Mouse (Mus musculus) heart, postnatal 0 days (tissue): Measurements from ENCODE around the gene Prkcsh. TPM values are rescaled to one million over a fixed set of nuclear protein-coding genes. Genes with fewer than 3 reads are reported as not detected.

Experiments
- ATAC-seq: fragments of 200-750 bp; cut with Nextera tagmentation; 2 replicates; pipeline ENCODE4 v1.8.0; 2017; ENCODE audit warnings: low read depth, moderate number of reproducible peaks, moderate library complexity; ENCODE audit not compliant: insufficient read depth
- DNase-seq: peaks from one replicate; pipeline ENCODE4 v3.0.0-alpha.2; 2016; ENCODE audit warnings: low spot score
- H3K27ac ChIP-seq: fragments of 300-500 bp; sonication (generic); 2 replicates; pipeline ENCODE4 v1.5.1; 2014; ENCODE audit warnings: low read depth, mild to moderate bottlenecking
- H3K27me3 ChIP-seq: fragments of 300-500 bp; sonication (generic); 2 replicates; pipeline ENCODE4 v1.6.1; 2014; ENCODE audit warnings: low read length, mixed read lengths; ENCODE audit not compliant: control insufficient read depth, insufficient read depth
- H3K36me3 ChIP-seq: fragments of 300-500 bp; sonication (generic); replicated peaks from 2 replicates; pipeline ENCODE4 v1.6.1; 2014; ENCODE audit warnings: low read length, mixed read lengths; ENCODE audit not compliant: control insufficient read depth, insufficient read depth
- H3K4me1 ChIP-seq: fragments of 300-500 bp; sonication (generic); 2 replicates; pipeline ENCODE4 v1.6.1; 2014; ENCODE audit warnings: antibody characterized with exemption; ENCODE audit not compliant: control insufficient read depth, insufficient read depth
- H3K4me2 ChIP-seq: fragments of 300-500 bp; sonication (generic); 2 replicates; pipeline ENCODE4 v1.6.1; 2014; ENCODE audit warnings: low read depth, mild to moderate bottlenecking, low read length, moderate library complexity
- H3K4me3 ChIP-seq: fragments of 300-500 bp; sonication (generic); 2 replicates; pipeline ENCODE4 v1.5.1; 2014; ENCODE audit warnings: low read depth, low read length
- H3K9ac ChIP-seq: fragments of 300-500 bp; sonication (generic); replicated peaks from 2 replicates; pipeline ENCODE4 v1.6.1; 2014; ENCODE audit warnings: low read depth, low read length, mixed read lengths
- H3K9me3 ChIP-seq: fragments of 300-500 bp; sonication (generic); replicated peaks from 2 replicates; pipeline ENCODE4 v1.6.1; 2016; ENCODE audit warnings: low read length; ENCODE audit not compliant: control insufficient read depth
- CTCF ChIP-seq: IDR thresholded peaks from 2 replicates; pipeline ENCODE4 v1.5.1; 2016; ENCODE audit warnings: antibody characterized with exemption, control low read depth, low read depth
- EP300 ChIP-seq: IDR thresholded peaks from 2 replicates; pipeline ENCODE4 v1.6.1; 2016; ENCODE audit warnings: antibody characterized with exemption, low read depth
- WGBS: fragments of 180-500 bp; shearing (Covaris S2); extraction: QIAGEN DNeasy Blood & Tissue Kit; methylation state at CpG from one replicate; pipeline ENCODE4 v1.1.7; 2014; 5-methylcytosine and 5-hydroxymethylcytosine counted together
- polyA plus RNA-seq: library from polyadenylated mRNA; unstranded; fragments of >200 nt; fragmentation: Nextera tagmentation; extraction: Ambion mirVana; gene quantifications from 2 replicates; pipeline ENCODE4 v1.2.1, GENCODE M21; 2015
- total RNA-seq: library from RNA; depleted of rRNA; stranded (reverse); fragments of >200 nt; gene quantifications from 2 replicates; pipeline ENCODE4 v1.2.3, GENCODE M21; 2014; ENCODE audit warnings: low replicate concordance

Gene Prkcsh
- total and polyA plus RNA-seq, 2 experiments from 2014 or later, result 34.6 to 49.0 TPM

GRCm38 (mm10) chr9:21958372-21958771 is 44.2 kb upstream of the Prkcsh start:
- Histone ChIP-seq H3K4me1 (peaks cover 28% of the 10 kb centered on the region), H3K4me3 (no peak overlapping the region), H3K9ac (no peak overlapping the region), H3K27ac (no peak overlapping the region), H3K36me3 (no peaks in the 10 kb centered on the region), H3K9me3 (no peaks in the 10 kb centered on the region), H3K4me2 (no peak overlapping the region), H3K27me3 (peaks cover 25% of the 10 kb centered on the region)
- WGBS, result 54% methylated on average over 5 of the region's 5 CpGs
- no peak for TF ChIP-seq CTCF
- TF ChIP-seq EP300, result no peak
- ATAC-seq, result no peak
- no peak for DNase-seq

- H3K9ac ChIP-seq, result no peak overlapping the region
- H3K9me3 ChIP-seq, result no peaks in the 10 kb centered on the region
- peaks cover 30% of the 10 kb centered on the region for H3K4me1 ChIP-seq
- TF ChIP-seq CTCF (no peak), EP300 (no peak)
- no peak overlapping the region for H3K4me3 ChIP-seq
- no peaks in the 10 kb centered on the region for H3K36me3 ChIP-seq
- H3K27ac ChIP-seq, result no peak overlapping the region
- peaks cover 25% of the 10 kb centered on the region for H3K27me3 ChIP-seq
- WGBS, result 90% methylated on average over 7 of the region's 7 CpGs
- ATAC-seq (no peak), DNase-seq (no peak)
- no peak overlapping the region for H3K4me2 ChIP-seq
Measured at GRCm38 (mm10) chr9:21959244-21959643, 43.4 kb upstream of the Prkcsh start.

GRCm38 (mm10) chr9:21960135-21960534 is 42.5 kb upstream of the Prkcsh start:
- Histone ChIP-seq H3K9me3 (no peaks in the 10 kb centered on the region), H3K4me1 (peaks cover 30% of the 10 kb centered on the region), H3K27ac (no peak overlapping the region), H3K9ac (no peak overlapping the region), H3K27me3 (peaks cover 25% of the 10 kb centered on the region), H3K4me3 (no peak overlapping the region), H3K4me2 (no peak overlapping the region), H3K36me3 (no peaks in the 10 kb centered on the region)
- no peak for DNase-seq
- no peak for ATAC-seq
- TF ChIP-seq CTCF (no peak), EP300 (no peak)
- WGBS, result 63% methylated on average over 9 of the region's 9 CpGs

- H3K36me3 ChIP-seq, result no peaks in the 10 kb centered on the region
- H3K9ac ChIP-seq, result no peak overlapping the region
- no peaks in the 10 kb centered on the region for H3K9me3 ChIP-seq
- DNase-seq, result no peak
- H3K4me1 ChIP-seq, result peaks cover 30% of the 10 kb centered on the region
- no peak for ATAC-seq
- 17% methylated on average over 26 of the region's 26 CpGs for WGBS
- no peak overlapping the region for H3K4me3 ChIP-seq
- H3K27ac ChIP-seq, result no peak overlapping the region
- H3K4me2 ChIP-seq, result no peak overlapping the region
- H3K27me3 ChIP-seq, result peaks cover 25% of the 10 kb centered on the region
- TF ChIP-seq CTCF, result no peak
- no peak for TF ChIP-seq EP300
Measured at GRCm38 (mm10) chr9:21960558-21961208, 41.9 kb upstream of the Prkcsh start.

GRCm38 (mm10) chr9:21961366-21961980 is 41.1 kb upstream of the Prkcsh start:
- H3K27ac ChIP-seq, result no peak overlapping the region
- WGBS, result 3% methylated on average over 35 of the region's 35 CpGs
- ATAC-seq, result no peak
- no peaks in the 10 kb centered on the region for H3K36me3 ChIP-seq
- peaks cover 25% of the 10 kb centered on the region for H3K27me3 ChIP-seq
- H3K9ac ChIP-seq, result no peak overlapping the region
- DNase-seq, result no peak
- peak overlapping the region; percentile 45 for H3K4me3 ChIP-seq
- peak overlapping the region; percentile 89 for H3K4me2 ChIP-seq
- H3K9me3 ChIP-seq, result no peaks in the 10 kb centered on the region
- no peak for TF ChIP-seq EP300
- no peak for TF ChIP-seq CTCF
- peaks cover 27% of the 10 kb centered on the region for H3K4me1 ChIP-seq
